Mouse (Mus musculus) brain, embryonic 18.5 days (tissue): ENCODE data around the gene Glud1.
"Not testable (repeated sequence)": the region's sequence is repeated elsewhere in the genome, so short reads cannot be mapped to it uniquely, and the experiment has no call there.

Experiments used
- DNase-seq: peaks from one replicate; pipeline ENCODE4 v3.0.0-alpha.2; 2012; ENCODE audit warnings: low read depth, low spot score

Glud1 gene

DNA sequence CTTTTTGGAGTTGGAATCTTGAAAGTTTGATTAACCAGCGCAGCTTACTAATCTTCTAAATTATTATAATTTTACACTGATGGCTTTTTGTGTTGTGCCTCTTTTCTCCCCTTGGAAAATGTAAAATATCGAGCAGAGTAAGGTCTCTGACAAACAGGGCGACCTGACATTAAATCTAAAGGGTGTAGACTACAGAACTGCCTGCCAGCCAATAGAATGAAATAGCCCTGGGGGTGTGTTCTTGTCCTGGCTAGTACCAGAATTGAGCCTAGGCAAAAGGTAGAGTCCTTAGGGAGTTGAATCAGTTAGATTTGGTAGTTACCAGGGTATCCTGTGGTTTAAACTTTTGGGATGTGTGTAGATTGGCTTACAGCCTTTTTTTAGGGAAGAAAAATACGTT lies 1.2 kb downstream of the Glud1 start:
- no peak for DNase-seq

DNA sequence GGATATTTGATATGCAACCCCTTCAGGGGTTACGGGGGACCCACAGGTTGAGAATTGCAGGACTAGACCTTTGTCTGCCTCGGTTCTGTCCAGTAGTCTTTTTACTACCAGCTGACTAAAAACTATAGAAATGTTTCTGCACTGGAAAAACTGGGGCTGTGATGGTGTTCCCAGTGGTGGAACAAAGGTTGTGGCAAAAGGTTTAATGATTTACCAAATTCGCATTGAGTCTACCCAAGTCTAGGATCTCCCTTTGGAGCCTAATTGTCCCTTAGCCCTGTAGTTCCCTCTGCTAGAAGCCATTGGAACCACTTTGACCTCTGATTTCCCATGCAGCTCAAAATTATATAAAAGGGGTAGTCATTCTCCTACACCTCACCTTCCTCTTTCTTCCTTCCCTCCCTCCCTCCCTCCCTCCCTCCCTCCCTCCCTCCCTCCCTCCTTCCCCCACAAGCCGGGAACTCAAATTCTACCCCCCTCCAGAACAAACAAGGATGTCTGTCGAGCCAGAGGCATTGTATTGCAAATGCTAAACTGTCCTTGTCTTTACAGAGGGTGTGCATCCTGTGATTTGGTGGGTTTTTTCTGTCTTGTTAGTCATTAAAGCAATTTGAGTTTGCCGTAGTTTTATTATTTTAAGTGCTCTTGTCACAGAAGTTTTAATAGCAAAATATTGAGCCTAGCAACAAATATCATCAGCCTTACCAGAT lies 2.0 kb downstream of the Glud1 start:
- DNase-seq = no peak

DNA sequence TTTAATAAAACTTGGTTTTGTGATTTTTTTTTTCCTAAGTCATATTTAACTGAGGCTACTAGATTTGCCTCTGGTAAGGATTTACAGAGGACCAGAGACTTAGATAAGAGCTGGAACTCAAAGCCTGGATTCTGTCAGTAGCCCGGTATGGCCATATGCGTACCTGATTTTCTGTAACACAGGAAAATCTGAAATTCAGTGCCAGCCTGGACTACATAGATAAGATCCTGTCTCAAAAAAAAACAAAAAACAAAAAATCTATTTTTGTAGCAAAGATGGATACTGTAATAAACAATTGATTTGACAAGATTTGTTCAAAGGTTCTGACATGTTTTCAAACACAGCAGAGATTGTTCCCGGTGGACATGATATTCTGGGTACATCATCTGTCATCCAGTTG lies 3.1 kb downstream of the Glud1 start:
- DNase-seq = no peak

DNA sequence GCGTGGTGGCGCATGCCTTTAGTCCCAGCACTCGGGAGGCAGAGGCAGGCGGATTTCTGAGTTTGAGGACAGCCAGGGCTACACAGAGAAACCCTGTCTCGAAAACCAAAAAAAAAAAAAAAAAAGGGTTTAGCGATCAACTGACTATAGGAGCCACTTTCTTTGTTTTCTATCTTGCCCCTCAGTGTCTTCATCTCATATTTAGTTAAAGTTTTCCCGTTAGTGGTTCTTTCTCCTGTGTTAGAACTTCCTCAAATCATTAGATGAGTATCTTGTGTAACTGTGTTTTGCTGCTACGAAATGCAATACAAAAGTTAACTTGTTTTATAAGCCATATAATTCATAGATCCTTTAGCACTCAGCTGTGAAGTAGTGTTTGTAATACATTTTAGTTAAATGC lies 3.9 kb downstream of the Glud1 start:
- not testable (repeated sequence) for DNase-seq

DNA sequence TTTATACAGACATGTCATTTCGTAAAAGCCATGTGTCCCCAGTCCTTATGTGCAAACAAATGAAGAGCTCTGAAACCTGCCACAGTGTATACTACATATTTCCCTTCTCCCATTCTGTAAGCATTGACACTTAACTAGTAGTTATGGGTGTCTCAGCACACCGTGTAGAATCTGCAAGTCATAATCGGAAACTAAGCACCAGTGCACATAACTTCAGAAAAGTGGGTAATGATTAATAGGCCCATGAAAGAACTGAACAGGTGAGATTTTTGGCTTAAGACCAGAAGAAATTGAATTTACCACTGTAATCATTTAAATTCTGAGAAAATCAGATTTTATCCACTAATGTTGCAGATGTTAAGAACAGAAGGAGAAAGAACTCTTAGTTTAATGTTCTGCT lies 4.3 kb downstream of the Glud1 start:
- no peak for DNase-seq

DNA sequence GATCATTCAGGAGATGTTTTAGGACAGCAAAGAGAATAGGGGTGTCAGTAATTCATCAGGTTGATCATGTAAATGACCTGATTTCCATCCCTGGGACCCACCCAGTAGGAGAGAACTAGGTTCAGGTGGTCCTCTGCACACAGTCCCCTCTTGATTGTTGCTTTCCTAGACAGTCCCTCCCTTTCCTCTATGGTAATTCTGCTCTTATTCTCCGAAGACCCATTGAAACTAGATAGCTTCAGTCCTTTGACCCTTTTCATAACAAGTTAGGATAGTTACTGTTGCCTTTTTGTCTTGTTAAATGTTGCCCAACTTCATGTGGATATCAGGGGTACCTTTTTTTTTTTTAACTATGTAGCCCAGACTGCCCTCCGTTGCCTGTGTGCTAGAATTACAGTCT lies 5.8 kb downstream of the Glud1 start:
- no peak for DNase-seq

DNA sequence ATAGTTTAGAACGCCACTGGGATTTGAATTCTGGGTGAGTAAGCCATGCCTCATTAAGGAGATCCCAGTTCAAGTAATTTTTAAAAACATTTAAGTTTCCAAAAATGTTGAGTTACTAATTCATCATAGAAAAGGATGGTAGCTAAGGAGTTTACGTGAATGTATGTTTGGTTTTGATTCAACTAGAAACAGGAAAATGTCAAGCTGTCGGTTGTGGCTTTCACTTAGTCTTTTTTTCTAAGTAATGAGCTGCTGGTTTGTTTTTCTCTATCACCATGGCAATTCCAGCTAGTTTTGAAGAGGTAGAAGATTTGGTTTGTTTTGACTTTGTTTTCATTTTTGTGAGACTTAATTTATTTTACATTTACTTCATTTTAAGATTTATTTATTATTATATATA lies 6.9 kb downstream of the Glud1 start:
- DNase-seq = no peak

DNA sequence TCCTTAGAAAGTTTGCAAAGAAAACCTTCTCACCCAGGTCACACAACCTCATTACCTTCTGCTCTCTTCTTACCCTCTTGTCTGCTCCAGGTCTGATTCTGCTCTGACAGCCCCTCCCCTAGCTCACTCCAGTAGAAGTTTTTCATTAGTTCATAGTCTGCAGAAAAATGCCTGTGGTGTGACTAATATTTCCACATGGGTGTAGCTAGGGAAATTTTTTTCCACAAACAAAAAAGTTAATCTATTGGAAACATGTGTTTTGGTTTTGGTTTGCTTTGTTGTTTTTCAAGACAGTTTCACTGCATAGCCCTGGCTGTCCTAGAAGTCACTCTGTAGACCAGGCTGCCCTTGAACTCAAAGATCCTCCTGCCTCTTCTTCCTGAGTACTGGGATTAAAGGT lies 7.6 kb downstream of the Glud1 start:
- DNase-seq = no peak

DNA sequence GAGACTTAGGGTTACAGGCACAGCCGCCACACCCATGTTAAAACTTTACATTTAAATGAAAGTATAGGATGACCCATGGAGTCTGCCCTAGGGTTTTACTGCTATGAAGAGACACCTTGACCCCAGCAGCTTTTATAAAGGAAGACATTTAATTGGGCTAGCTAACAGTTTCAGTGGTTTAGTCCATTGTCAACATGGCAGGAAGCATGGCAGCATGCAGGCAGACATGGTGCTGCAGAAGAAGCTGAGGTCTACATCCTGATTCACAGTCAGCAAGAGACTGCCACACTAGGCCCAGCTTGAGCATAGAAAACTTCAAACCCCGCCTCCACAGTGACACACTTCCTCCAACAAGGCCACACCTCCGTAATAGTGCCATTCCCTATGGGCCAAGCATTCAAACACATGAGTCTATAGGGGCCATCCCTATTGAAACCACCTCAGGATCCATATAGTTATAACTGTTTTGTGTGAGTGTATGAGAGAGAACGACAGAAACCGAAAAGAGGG lies 13.1 kb downstream of the Glud1 start:
- no peak for DNase-seq

DNA sequence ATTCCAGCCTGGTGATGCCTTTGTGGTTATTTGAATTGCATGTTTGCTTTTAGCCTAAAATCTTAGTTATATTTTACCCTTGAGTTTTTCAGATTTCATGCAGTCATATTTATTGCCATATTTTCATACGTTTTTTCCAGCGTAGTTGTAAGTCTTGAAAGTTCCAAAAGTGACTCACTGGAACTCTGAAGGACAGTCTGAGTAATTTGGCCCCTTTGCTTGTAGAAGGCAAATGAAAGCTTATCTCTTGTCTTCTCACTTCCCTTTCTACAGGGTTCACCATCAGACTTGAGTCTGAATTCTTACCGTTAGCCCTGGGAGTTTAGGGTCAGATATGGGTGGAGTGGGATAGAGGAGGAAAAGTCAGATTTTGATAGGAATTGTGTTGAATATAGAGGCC lies 16.1 kb downstream of the Glud1 start:
- DNase-seq = no peak

DNA sequence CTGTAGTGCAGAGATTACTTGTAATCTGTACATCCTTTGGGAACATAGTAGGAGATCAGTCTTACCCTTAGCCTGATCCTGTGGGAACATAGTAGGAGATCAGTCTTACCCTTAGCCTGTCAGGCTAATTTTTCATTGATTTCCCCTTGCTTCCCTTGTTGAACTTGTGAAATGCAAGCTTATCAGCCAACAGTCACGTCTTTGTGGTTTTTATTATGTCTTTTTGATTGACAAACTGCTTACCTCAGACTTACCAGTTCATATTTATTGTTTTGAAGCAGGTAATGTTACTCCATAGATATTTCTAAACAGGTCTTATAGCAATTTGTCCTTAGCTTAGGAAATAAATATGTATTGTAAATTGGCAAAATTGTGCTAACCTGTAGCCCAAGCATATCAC lies 17.1 kb downstream of the Glud1 start:
- no peak for DNase-seq

DNA sequence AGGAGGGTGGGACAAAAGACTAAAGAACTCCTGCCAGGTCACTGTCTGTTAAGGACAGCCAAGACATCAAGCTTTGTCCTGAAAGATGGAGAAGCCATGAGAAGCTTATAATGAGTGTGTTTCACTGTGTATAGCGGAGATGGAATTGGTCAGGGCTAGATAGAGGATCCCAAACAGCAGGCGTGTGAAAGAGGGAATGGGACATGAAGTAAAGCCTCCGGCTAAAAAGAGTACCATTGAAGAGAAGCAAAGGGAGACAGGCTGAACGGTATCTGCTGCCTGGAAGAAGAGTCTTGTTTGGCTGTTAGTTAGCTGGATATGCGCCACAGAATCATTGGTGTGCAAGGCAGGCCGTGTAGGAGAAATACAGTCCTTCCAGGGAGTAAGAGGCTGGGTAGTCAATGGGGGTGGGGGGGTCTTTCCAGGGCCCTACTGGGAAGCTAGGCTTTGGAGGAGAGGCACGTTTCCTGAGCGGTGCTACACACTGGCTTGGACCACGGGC lies 20.2 kb downstream of the Glud1 start:
- peak; percentile 40 for DNase-seq

DNA sequence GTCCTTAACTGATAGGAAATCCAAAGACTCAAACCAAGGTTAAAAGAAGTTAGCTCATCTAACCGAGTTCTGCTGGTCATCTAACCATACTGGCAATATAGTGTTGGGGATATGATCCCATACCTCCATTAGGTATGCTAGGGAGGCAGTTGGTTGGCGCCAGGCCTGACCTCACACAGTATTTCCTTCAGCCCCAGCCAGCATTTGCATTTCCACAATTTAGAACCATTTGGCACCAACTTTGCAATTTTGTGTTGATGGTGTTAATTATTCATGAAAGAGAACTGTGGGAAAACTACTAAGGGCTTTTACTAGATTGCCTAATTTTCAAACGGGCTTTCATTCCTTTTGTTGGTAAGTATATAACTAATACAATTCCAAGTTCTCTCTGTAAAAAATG lies 21.4 kb downstream of the Glud1 start:
- peak; percentile 43 for DNase-seq

DNA sequence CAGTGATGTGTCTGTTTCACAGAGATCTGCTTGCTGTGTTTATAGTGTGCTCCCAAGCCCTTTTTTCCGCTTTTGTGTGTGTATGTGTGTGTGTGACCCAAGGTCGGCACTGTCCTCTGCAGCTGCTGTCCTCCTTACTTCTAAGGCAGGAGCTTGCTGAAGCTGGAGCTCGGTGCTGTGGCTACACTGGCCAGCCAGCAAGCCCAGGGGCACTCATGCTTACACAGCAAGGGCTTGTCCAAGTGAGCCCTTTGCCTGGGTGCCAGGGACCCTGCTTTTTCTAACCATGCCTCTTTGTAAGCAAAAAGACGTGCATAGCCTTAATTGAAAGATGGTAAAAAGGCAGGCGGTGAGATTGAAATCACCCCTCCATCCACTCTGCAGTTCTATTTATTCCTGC lies 21.9 kb downstream of the Glud1 start:
- peak; percentile 52 for DNase-seq

DNA sequence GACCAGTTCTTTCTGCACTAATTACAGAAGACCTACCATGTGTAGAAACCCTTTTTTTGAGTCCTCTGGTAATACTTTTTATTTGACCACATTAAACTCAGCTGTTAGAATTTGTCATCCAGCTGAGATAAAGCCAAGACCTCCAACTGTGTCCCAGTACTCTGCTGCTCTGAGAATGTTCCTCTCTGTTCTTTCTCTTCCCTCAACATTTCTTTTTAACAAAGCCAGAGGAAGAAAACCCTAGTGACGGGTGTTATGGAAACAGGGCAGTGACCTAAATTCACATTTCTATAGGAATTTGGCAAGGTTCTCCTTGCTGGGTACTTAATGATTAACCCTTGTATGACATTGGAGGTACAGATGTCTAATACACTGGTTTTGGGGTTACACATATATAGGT lies 28.9 kb downstream of the Glud1 start:
- DNase-seq = no peak

DNA sequence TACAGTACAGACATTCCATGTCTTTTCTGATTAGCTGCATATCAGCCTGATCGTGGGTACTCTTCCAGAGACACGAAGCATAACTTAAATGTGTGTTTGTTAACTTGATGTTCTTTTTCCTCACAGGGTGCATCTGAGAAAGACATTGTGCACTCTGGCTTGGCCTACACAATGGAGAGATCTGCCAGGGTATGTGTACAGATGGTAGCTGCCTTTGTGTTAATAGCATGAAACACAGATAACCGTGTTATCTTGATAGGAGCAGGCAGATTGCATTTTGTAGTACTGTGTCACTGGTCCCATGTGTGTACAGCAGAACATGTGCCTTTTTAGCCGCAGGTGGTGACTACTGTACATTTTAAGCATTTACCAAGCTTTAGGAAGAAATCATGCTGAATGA lies 31.5 kb downstream of the Glud1 start:
- no peak for DNase-seq

DNA sequence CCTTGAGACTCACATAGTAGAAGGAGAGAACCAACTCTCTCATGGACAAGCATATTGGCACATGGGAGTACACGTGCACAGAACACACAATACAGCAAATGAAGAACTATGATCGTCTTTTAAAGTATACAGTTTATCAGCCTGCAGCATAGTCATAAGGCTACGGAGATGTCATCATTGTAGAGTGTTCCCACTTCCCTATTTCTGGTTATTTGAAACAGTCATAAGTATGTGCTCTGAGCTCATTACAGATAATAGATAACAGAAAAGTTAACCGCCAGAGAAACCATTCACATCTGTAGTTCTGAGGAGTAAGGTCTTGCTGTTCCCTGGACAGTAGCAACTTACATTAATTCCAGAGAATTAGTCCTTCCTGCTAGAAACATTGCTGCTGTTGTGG lies 32.6 kb downstream of the Glud1 start:
- DNase-seq = no peak

DNA sequence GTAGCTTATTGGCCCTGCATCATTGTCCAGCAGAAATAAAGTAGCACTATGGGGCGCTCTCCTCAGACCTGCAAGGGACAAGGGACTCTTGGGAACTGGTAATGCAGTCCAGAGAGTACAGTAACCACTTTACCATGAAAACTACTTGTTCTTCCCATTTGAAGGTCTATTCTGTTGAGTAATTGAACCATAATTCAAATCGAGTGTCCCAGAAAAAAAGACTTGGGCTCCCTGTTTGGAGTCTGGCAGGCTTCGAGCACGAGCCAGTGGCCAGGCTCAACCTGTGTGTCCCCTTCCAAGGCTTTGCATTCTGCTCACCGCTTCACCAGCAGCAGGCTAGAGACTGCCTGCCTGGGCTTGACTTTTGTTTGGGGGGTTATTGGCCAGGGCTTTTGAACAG lies 33.8 kb downstream of the Glud1 start:
- no peak for DNase-seq

DNA sequence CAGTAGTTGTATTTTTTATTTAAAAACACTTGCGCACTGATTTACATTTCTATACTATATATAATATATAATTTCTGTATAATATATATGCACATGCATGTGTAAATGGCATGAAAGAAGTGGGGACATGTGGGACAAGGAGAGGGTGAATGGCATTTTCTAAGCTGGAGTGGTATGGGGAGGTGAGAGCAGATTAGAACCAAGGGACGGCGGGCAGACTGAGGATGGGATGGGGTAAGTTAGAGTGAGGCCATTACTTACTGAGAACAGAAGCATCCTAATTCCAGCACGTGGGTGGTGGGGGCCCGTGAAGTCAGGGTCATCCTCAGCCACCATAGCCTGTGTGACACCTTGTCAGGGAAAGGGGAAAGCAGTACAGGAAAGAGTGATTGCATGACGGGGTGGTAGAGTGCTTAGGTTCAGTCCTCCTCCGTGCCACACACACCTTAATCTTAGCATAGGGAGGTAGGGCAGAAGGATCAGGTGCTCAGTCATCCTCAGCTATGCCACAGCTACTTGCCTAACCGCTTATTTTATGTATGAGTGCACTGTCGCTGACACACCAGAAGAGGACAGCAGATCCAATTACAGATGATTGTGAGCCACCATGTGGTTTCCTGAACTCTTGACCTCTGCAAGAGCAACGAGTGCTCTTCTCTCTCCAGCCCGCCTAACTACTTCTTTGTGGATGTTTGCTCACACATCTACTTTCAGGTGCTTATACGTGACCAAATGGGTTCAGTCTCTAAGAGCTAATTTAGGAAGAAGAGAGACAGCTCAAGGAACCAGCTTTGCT lies 35.4 kb downstream of the Glud1 start:
- no peak for DNase-seq

DNA sequence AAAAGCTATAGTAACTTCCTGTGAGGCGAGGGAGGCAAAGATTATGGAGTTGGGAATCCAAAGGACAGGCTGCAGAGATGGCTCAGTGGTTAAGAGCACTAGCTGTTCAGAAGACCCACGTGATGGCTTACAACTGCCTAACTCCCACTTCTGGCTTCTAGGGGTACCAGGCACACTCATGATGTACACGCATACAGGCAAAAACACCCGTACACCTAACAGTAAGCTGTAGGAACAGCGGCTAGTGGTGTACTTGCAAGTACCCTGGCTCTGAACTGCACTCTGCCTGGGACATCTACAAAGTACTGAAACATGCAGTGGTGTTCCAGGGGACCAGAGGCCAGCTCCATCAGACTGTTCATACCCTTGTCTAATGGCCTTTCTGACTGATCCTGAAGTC lies 36.6 kb downstream of the Glud1 start:
- DNase-seq = no peak

DNA sequence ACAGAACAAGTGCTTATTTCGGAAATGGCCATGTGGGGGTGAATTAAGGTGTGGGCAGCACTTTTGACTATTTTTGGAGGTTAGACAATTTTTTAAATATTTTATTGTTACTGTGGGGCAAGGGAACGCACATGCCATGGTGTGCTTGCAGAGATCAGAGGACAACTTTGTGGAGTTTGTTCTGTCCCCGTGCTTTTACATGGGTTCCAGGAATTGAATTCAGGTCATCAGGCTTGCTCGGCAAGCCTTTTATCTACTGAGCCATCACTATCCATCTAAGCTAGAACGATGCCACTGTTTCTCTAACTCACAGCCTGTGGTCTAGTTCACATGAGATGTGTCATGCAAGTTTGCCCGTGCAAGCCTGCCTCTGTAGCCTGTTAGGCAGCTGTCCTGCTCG lies 37.8 kb downstream of the Glud1 start:
- no peak for DNase-seq

DNA sequence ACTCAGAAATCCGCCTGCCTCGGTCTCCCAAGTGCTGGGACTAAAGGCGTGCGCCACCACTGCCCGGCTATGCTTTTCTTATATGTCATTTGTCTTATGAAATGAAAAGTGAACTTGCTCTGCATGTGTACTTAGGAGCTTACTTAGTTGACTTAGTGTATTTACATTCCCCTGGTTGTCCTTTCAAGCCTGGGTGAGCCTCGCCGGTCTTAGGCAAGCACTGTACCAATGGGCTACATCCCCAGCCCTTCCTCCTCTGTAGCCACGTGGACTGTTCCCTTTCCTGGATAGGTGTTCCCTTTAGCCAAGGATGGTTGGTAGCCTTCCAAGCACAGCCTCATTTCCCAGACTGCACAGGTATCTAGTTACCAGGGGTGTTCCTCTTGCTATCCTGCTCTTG lies 38.5 kb downstream of the Glud1 start:
- no peak for DNase-seq

DNA sequence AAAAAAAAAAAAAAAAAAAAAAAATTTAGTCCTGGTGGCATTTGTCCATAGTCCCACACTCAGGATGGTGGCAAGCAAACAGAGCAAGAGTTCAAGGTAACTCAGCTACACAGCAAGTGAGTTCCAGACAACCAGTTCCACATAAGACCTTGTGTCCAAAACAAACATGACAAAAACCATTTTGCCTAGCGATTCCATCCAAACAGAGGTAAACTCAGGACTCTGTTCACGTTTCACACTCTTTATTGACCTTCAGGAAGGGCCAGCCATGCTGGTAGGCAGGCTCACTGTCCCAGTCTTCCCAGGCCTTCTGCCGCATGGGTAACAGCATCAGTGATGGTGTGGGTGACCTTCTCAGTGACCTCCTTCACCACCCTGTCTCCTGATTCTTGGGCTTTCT lies 41.1 kb downstream of the Glud1 start:
- DNase-seq = no peak
